Mouse (Mus musculus) G1E (cell line): Measurements from ENCODE around the gene Hspa1b. TPM values are rescaled to one million over a fixed set of nuclear protein-coding genes. Genes with fewer than 3 reads are reported as not detected.

Experiments used
- ATAC-seq: 2 replicates; pipeline ENCODE4 v1.8.0; 2016; ENCODE audit warnings: mild to moderate bottlenecking; ENCODE audit not compliant: insufficient number of reproducible peaks, poor library complexity, low FRiP score, severe bottlenecking; ENCODE audit errors: extremely low read depth
- DNase-seq: peaks from one replicate; pipeline ENCODE4 v3.0.0; 2012; ENCODE audit warnings: low spot score
- H3K27me3 ChIP-seq: 2 replicates; pipeline ENCODE4 v1.6.1; 2012; ENCODE audit warnings: mild to moderate bottlenecking, low read length, inconsistent platforms; ENCODE audit not compliant: insufficient read depth
- H3K36me3 ChIP-seq: replicated peaks from 2 replicates; pipeline ENCODE3; 2012; ENCODE audit warnings: mild to moderate bottlenecking, inconsistent platforms
- H3K4me1 ChIP-seq: 2 replicates; pipeline ENCODE4 v1.6.1; 2012; ENCODE audit warnings: low read depth, low read length, inconsistent platforms, mixed read lengths; ENCODE audit not compliant: insufficient read depth
- H3K4me3 ChIP-seq: 2 replicates; pipeline ENCODE4 v1.5.1; 2012; ENCODE audit warnings: low read depth, mild to moderate bottlenecking, inconsistent platforms, low read length, moderate library complexity, mixed read lengths
- H3K9me3 ChIP-seq: replicated peaks from 2 replicates; pipeline ENCODE4 v1.6.1; 2012; ENCODE audit warnings: inconsistent platforms
- CTCF ChIP-seq: IDR thresholded peaks from 2 replicates; pipeline ENCODE4 v1.5.1; 2012; ENCODE audit warnings: low read depth, low read length, inconsistent platforms, mixed read lengths
- GATA1 ChIP-seq: IDR thresholded peaks from 2 replicates; pipeline ENCODE4 v1.6.1; 2012; ENCODE audit warnings: borderline replicate concordance, low read length, inconsistent platforms, mixed read lengths
- GATA2 ChIP-seq: IDR thresholded peaks from 2 replicates; pipeline ENCODE4 v1.6.1; 2012; ENCODE audit warnings: low read depth, low read length, inconsistent platforms, borderline replicate concordance
- POLR2AphosphoS5 ChIP-seq: IDR thresholded peaks from 2 replicates; pipeline ENCODE4 v1.6.1; 2012; ENCODE audit warnings: low read depth, low read length, inconsistent platforms; ENCODE audit not compliant: insufficient replicate concordance
- TAL1 ChIP-seq: conservative IDR thresholded peaks from 2 replicates; pipeline ENCODE4 v1.6.1; 2012; ENCODE audit warnings: low read depth, low read length, inconsistent platforms, mixed read lengths
- polyA plus RNA-seq: library from polyadenylated mRNA; stranded (reverse); fragments of >175 nt; gene quantifications from 2 replicates; pipeline ENCODE4 v1.2.3, GENCODE M21; 2012
- total RNA-seq, 2 experiments: library from RNA; stranded (forward) in 1 of 2; stranded (reverse) in 1 of 2; fragments of 200-1000 nt in 1 of 2; fragments of >200 nt in 1 of 2; fragmentation: Nextera tagmentation in 1 of 2; gene quantifications; 2 replicates each; pipeline ENCODE4 v1.2.3; 2014 to 2017

The Hspa1b gene
- total and polyA plus RNA-seq, 3 experiments: 0.11 to 0.93 TPM; not detected in 1

GRCm38 (mm10) chr17:34913930-34914665 is 44.9 kb downstream of the Hspa1b start, which contains the start of gene Slc44a4:
Gene Slc44a4, plus strand, starts transcription at chr17:34914466.
- DNase-seq (no peak), ATAC-seq (no peak)
- Histone ChIP-seq H3K9me3 (no peaks in the 10 kb centered on the region), H3K27me3 (no peaks in the 10 kb centered on the region; the same call in 1 of the 2 replicates), H3K36me3 (peaks cover 56% of the 10 kb centered on the region), H3K4me1 (peaks cover 27% of the 10 kb centered on the region), H3K4me3 (no peak within 1 kb of the TSS)
- TF ChIP-seq POLR2AphosphoS5: no peak
- TF ChIP-seq TAL1: no peak
- no peak for TF ChIP-seq CTCF
- no peak for TF ChIP-seq GATA2
- no peak for TF ChIP-seq GATA1

- Histone ChIP-seq H3K9me3 (no peaks in the 10 kb centered on the region), H3K36me3 (peaks cover 78% of the 10 kb centered on the region), H3K4me1 (peaks cover 35% of the 10 kb centered on the region), H3K27me3 (no peaks in the 10 kb centered on the region), H3K4me3 (no peak overlapping the region)
- peak; percentile 64 for DNase-seq
- peak; percentile 49; the same call in 1 of the 2 replicates for ATAC-seq
- no peak for TF ChIP-seq POLR2AphosphoS5
- peak; percentile 91 for TF ChIP-seq CTCF
These were observed 47.1 kb downstream of the Hspa1b start for GRCm38 (mm10) chr17:34911945-34912351.

GRCm38 (mm10) chr17:34910982-34911381 is 48.1 kb downstream of the Hspa1b start:
- ATAC-seq (no peak), DNase-seq (no peak)
- Histone ChIP-seq H3K4me1 (peaks cover 35% of the 10 kb centered on the region), H3K4me3 (no peak overlapping the region), H3K9me3 (no peaks in the 10 kb centered on the region), H3K27me3 (no peaks in the 10 kb centered on the region), H3K36me3 (peaks cover 87% of the 10 kb centered on the region)
- no peak for TF ChIP-seq CTCF
- no peak for TF ChIP-seq GATA1
- TF ChIP-seq TAL1: no peak
- TF ChIP-seq GATA2: no peak
- TF ChIP-seq POLR2AphosphoS5: no peak

Other genes starting within 250 kb of the Hspa1b start
Only the 20 nearest of the 42 such genes appear.
- gene Nelfe, start 108.8 kb downstream of the Hspa1b start, total RNA-seq (2014; fragmentation: Nextera tagmentation): 66.0 and 86.9 TPM in 2 replicates
- gene Nelfe, start 108.8 kb downstream of the Hspa1b start, total RNA-seq (2017): 36.9 and 40.4 TPM in 2 replicates
- 278 and 284 TPM in 2 replicates for gene Nelfe, start 108.8 kb downstream of the Hspa1b start, polyA plus RNA-seq
- gene Cfb, start 96.7 kb downstream of the Hspa1b start, total RNA-seq (2014; fragmentation: Nextera tagmentation): not detected in 2 replicates
- gene Cfb, start 96.7 kb downstream of the Hspa1b start, total RNA-seq (2017): not detected in 2 replicates
- not detected in 2 replicates for gene Cfb, start 96.7 kb downstream of the Hspa1b start, polyA plus RNA-seq
- 5.4 and 6.1 TPM in 2 replicates for gene Zbtb12, start 79.8 kb downstream of the Hspa1b start, total RNA-seq (2014; fragmentation: Nextera tagmentation)
- 3.1 and 4.4 TPM in 2 replicates for gene Zbtb12, start 79.8 kb downstream of the Hspa1b start, total RNA-seq (2017)
- gene Zbtb12, start 79.8 kb downstream of the Hspa1b start, polyA plus RNA-seq: 20.4 and 22.7 TPM in 2 replicates
- gene Gm20547, start 77.2 kb downstream of the Hspa1b start, total RNA-seq (2014; fragmentation: Nextera tagmentation): not detected in 2 replicates
- not detected in 2 replicates for gene Gm20547, start 77.2 kb downstream of the Hspa1b start, total RNA-seq (2017)
- not detected in 2 replicates for gene Gm20547, start 77.2 kb downstream of the Hspa1b start, polyA plus RNA-seq
- gene C2, start 61.0 kb downstream of the Hspa1b start, total RNA-seq (2014; fragmentation: Nextera tagmentation): 22.2 and 25.9 TPM in 2 replicates
- 1.4 and 2.5 TPM in 2 replicates for gene C2, start 61.0 kb downstream of the Hspa1b start, total RNA-seq (2017)
- 1.2 and 2.3 TPM in 2 replicates for gene C2, start 61.0 kb downstream of the Hspa1b start, polyA plus RNA-seq
- 123 and 126 TPM in 2 replicates for gene Ehmt2, start 60.8 kb downstream of the Hspa1b start, total RNA-seq (2014; fragmentation: Nextera tagmentation)
- gene Ehmt2, start 60.8 kb downstream of the Hspa1b start, total RNA-seq (2017): 94.4 and 108 TPM in 2 replicates
- gene Ehmt2, start 60.8 kb downstream of the Hspa1b start, polyA plus RNA-seq: 346 and 451 TPM in 2 replicates
- not detected in 2 replicates for gene Slc44a4, start 44.8 kb downstream of the Hspa1b start, total RNA-seq (2014; fragmentation: Nextera tagmentation)
- gene Slc44a4, start 44.8 kb downstream of the Hspa1b start, total RNA-seq (2017): 0.06 TPM in 1 of 2 replicates, not detected in the other
- gene Slc44a4, start 44.8 kb downstream of the Hspa1b start, polyA plus RNA-seq: not detected in 2 replicates
- gene Neu1, start 28.0 kb downstream of the Hspa1b start, total RNA-seq (2014; fragmentation: Nextera tagmentation): 11.6 and 12.6 TPM in 2 replicates
- 17.2 and 19.7 TPM in 2 replicates for gene Neu1, start 28.0 kb downstream of the Hspa1b start, total RNA-seq (2017)
- 9.2 and 12.0 TPM in 2 replicates for gene Neu1, start 28.0 kb downstream of the Hspa1b start, polyA plus RNA-seq
- gene Gm20481, start 10.7 kb upstream of the Hspa1b start, total RNA-seq (2014; fragmentation: Nextera tagmentation): not detected in 2 replicates
- gene Gm20481, start 10.7 kb upstream of the Hspa1b start, total RNA-seq (2017): 0.44 TPM in 1 of 2 replicates, not detected in the other
- gene Gm20481, start 10.7 kb upstream of the Hspa1b start, polyA plus RNA-seq: not detected in 2 replicates
- not detected in 2 replicates for gene Hspa1a, start 12.9 kb upstream of the Hspa1b start, total RNA-seq (2014; fragmentation: Nextera tagmentation)
- gene Hspa1a, start 12.9 kb upstream of the Hspa1b start, total RNA-seq (2017): 0.06 TPM in 1 of 2 replicates, not detected in the other
- gene Hspa1a, start 12.9 kb upstream of the Hspa1b start, polyA plus RNA-seq: 0.18 and 0.22 TPM in 2 replicates
- gene Hspa1l, start 13.5 kb upstream of the Hspa1b start, total RNA-seq (2014; fragmentation: Nextera tagmentation): not detected in 2 replicates
- gene Hspa1l, start 13.5 kb upstream of the Hspa1b start, total RNA-seq (2017): 0.05 and 0.12 TPM in 2 replicates
- not detected in 2 replicates for gene Hspa1l, start 13.5 kb upstream of the Hspa1b start, polyA plus RNA-seq
- gene Lsm2, start 22.6 kb upstream of the Hspa1b start, total RNA-seq (2014; fragmentation: Nextera tagmentation): 195 and 218 TPM in 2 replicates
- 65.8 and 71.9 TPM in 2 replicates for gene Lsm2, start 22.6 kb upstream of the Hspa1b start, total RNA-seq (2017)
- 239 and 263 TPM in 2 replicates for gene Lsm2, start 22.6 kb upstream of the Hspa1b start, polyA plus RNA-seq
- gene Vars, start 41.7 kb upstream of the Hspa1b start, total RNA-seq (2014; fragmentation: Nextera tagmentation): 262 and 289 TPM in 2 replicates
- 99.3 and 130 TPM in 2 replicates for gene Vars, start 41.7 kb upstream of the Hspa1b start, total RNA-seq (2017)
- 1,339 and 1,437 TPM in 2 replicates for gene Vars, start 41.7 kb upstream of the Hspa1b start, polyA plus RNA-seq
- gene Vwa7, start 57.3 kb upstream of the Hspa1b start, total RNA-seq (2014; fragmentation: Nextera tagmentation): 0.53 and 0.60 TPM in 2 replicates
- gene Vwa7, start 57.3 kb upstream of the Hspa1b start, total RNA-seq (2017): 3.5 TPM in 2 replicates
- 1.5 TPM in 2 replicates for gene Vwa7, start 57.3 kb upstream of the Hspa1b start, polyA plus RNA-seq
- 35.3 and 35.5 TPM in 2 replicates for gene Sapcd1, start 68.8 kb upstream of the Hspa1b start, total RNA-seq (2014; fragmentation: Nextera tagmentation)
- 156 and 206 TPM in 2 replicates for gene Sapcd1, start 68.8 kb upstream of the Hspa1b start, total RNA-seq (2017)
- gene Sapcd1, start 68.8 kb upstream of the Hspa1b start, polyA plus RNA-seq: 90.0 and 101 TPM in 2 replicates
- 41.7 and 45.5 TPM in 2 replicates for gene Msh5, start 87.5 kb upstream of the Hspa1b start, total RNA-seq (2014; fragmentation: Nextera tagmentation)
- 11.8 and 12.4 TPM in 2 replicates for gene Msh5, start 87.5 kb upstream of the Hspa1b start, total RNA-seq (2017)
- gene Msh5, start 87.5 kb upstream of the Hspa1b start, polyA plus RNA-seq: 11.3 and 11.5 TPM in 2 replicates
- 211 and 218 TPM in 2 replicates for gene Clic1, start 90.7 kb upstream of the Hspa1b start, total RNA-seq (2014; fragmentation: Nextera tagmentation)
- 562 and 724 TPM in 2 replicates for gene Clic1, start 90.7 kb upstream of the Hspa1b start, total RNA-seq (2017)
- 233 and 258 TPM in 2 replicates for gene Clic1, start 90.7 kb upstream of the Hspa1b start, polyA plus RNA-seq
- gene Ddah2, start 99.8 kb upstream of the Hspa1b start, total RNA-seq (2014; fragmentation: Nextera tagmentation): 52.4 and 70.3 TPM in 2 replicates
- 179 and 180 TPM in 2 replicates for gene Ddah2, start 99.8 kb upstream of the Hspa1b start, total RNA-seq (2017)
- 242 and 291 TPM in 2 replicates for gene Ddah2, start 99.8 kb upstream of the Hspa1b start, polyA plus RNA-seq
- gene Ly6g6c, start 106.2 kb upstream of the Hspa1b start, total RNA-seq (2014; fragmentation: Nextera tagmentation): not detected in 2 replicates
- gene Ly6g6c, start 106.2 kb upstream of the Hspa1b start, total RNA-seq (2017): 0.16 TPM in 1 of 2 replicates, not detected in the other
- not detected in 2 replicates for gene Ly6g6c, start 106.2 kb upstream of the Hspa1b start, polyA plus RNA-seq
- gene Mpig6b, start 106.9 kb upstream of the Hspa1b start, total RNA-seq (2014; fragmentation: Nextera tagmentation): not detected in 2 replicates
- 0.06 TPM in 1 of 2 replicates, not detected in the other for gene Mpig6b, start 106.9 kb upstream of the Hspa1b start, total RNA-seq (2017)
- not detected in 2 replicates for gene Mpig6b, start 106.9 kb upstream of the Hspa1b start, polyA plus RNA-seq